8 mouse cellular contexts compared by ENCODE assay signal in genomic region chr8:58912196-58912839, GRCm38 (mm10). TPM values are rescaled to one million over a fixed set of nuclear protein-coding genes. Genes with fewer than 3 reads are reported as not detected.
A peak's percentile ranks its signal among the peaks of the same experiment; 100 is the strongest.
DNase-seq lines count a peak whose midpoint lies in the region; ATAC-seq and TF ChIP-seq lines count a peak whose summit lies in the region.

Gene Galntl6, minus strand, starts transcription at chr8:58912640.

- ATAC-seq in monocyte, adult 5-6 weeks (replicated peaks; ENCODE audit: insufficient number of reproducible peaks, low FRiP score, low TSS enrichment, poor library complexity, severe bottlenecking), result no peak
- no peak for ATAC-seq in granulocyte monocyte progenitor cell, adult 5-6 weeks (replicated peaks; ENCODE audit: poor library complexity, severe bottlenecking)

- H3K36me3 ChIP-seq in kidney, adult 2 months (ENCODE audit: control insufficient read depth, insufficient read depth, low read length), result no peaks in the 10 kb centered on the region
- no peaks in the 10 kb centered on the region for H3K36me3 ChIP-seq in myocyte (ENCODE audit: control insufficient read depth, insufficient read depth)

- WGBS in kidney, adult 2 months, result 1% methylated on average over 37 of the region's 37 CpGs

- H3K79me2 ChIP-seq in myocyte (ENCODE audit: control insufficient read depth, insufficient read depth), result no peaks in the 10 kb centered on the region

- DNase-seq in kidney, adult 2 months, result no peak
- DNase-seq in kidney, adult 11 months, result no peak
- DNase-seq in cerebellum, adult 9-11 months, result peak; percentile 15
- DNase-seq in frontal cortex, postnatal 14 days (ENCODE audit: low spot score in 2 of 2), result peak; percentile 18 to 52
- peak; percentile 22 to 49 for DNase-seq in left cerebral cortex, adult 9 months (ENCODE audit: low spot score in 2 of 2)

- TF ChIP-seq POLR2A in kidney, adult 2 months (IDR thresholded peaks at IDR 0.05; ENCODE audit: low read depth, low read length), result no peak
- no peak for TF ChIP-seq POLR2A in myocyte (IDR thresholded peaks at IDR 0.05; ENCODE audit: insufficient read length, low read depth)

- H3ac ChIP-seq in myocyte (ENCODE audit: control insufficient read depth, insufficient read length), result no peak within 1 kb of the TSS

- peak within 1 kb of the TSS; percentile 61 for H3K4me2 ChIP-seq in myocyte (ENCODE audit: low read depth)

- H3K27me3 ChIP-seq in kidney, adult 2 months (replicated peaks; ENCODE audit: control insufficient read depth, insufficient read depth, low read length), result no peaks in the 10 kb centered on the region; the same call in 1 of the 2 replicates
- no peaks in the 10 kb centered on the region for H3K27me3 ChIP-seq in myocyte (ENCODE audit: control insufficient read depth, insufficient read depth, insufficient read length)

- no peak for TF ChIP-seq CTCF in kidney, adult 2 months (conservative IDR thresholded peaks at IDR 0.05; ENCODE audit: insufficient read depth, insufficient read length, low read depth, low read length)

- H3K27ac ChIP-seq in kidney, adult 2 months (ENCODE audit: insufficient read depth, low read depth, low read length), result no peak within 1 kb of the TSS

- H3K4me1 ChIP-seq in kidney, adult 2 months (ENCODE audit: control insufficient read depth, insufficient read depth, low read length), result no peaks in the 10 kb centered on the region

- peak within 1 kb of the TSS; percentile 12; the same call in 1 of the 2 replicates for H3K4me3 ChIP-seq in kidney, adult 2 months (ENCODE audit: insufficient read depth, low read depth, low read length)
- H3K4me3 ChIP-seq in myocyte, result peak within 1 kb of the TSS; percentile 20

TF ChIP-seq in myocyte, 11 proteins besides CTCF, POLR2A, EP300 and RAD21:
- TF ChIP-seq POLR2AphosphoS2 (IDR thresholded peaks at IDR 0.05; ENCODE audit: insufficient read length, low read depth), result no peak
- TF ChIP-seq E2F4 (IDR thresholded peaks at IDR 0.05; ENCODE audit: insufficient read depth), result no peak
- TF ChIP-seq TCF12 (IDR thresholded peaks at IDR 0.05; ENCODE audit: insufficient read depth, poor library complexity, severe bottlenecking), result no peak
- TF ChIP-seq CEBPB (IDR thresholded peaks at IDR 0.05; ENCODE audit: insufficient read depth, poor library complexity, severe bottlenecking), result no peak
- TF ChIP-seq MAX (IDR thresholded peaks at IDR 0.05; ENCODE audit: low read depth), result no peak
- TF ChIP-seq USF1 (IDR thresholded peaks at IDR 0.05; ENCODE audit: low read depth), result no peak
- no peak for TF ChIP-seq TCF3 (IDR thresholded peaks at IDR 0.05; ENCODE audit: insufficient read length, low read depth)
- TF ChIP-seq SRF (IDR thresholded peaks at IDR 0.05; ENCODE audit: control insufficient read depth, insufficient read length, low read depth), result no peak
- no peak for TF ChIP-seq REST (IDR thresholded peaks at IDR 0.05; ENCODE audit: insufficient read depth, insufficient read length)
- TF ChIP-seq MYOG (IDR thresholded peaks at IDR 0.05; ENCODE audit: control insufficient read depth in 1 of 3, insufficient read depth in 1 of 3, insufficient read length in 2 of 3, low read depth in 2 of 3), result no peak
- no peak for TF ChIP-seq MYOD1 (IDR thresholded peaks at IDR 0.05; ENCODE audit: control insufficient read depth in 1 of 3, insufficient read length in 2 of 3, low read depth in 2 of 3)

RNA-seq across cellular contexts. Expression of gene Galntl6, which starts in this region (rescaled TPM):
- not detected in 2 replicates for polyA plus RNA-seq in kidney, adult 2 months (2012; rRNA removed)
- polyA plus RNA-seq in myocyte (2012; fragmentation: generic; extraction: Trizol), result not detected
- not detected in 3 replicates for total RNA-seq in monocyte, adult 5-6 weeks (2017)
- not detected in 2 replicates for total RNA-seq in granulocyte monocyte progenitor cell, adult 5-6 weeks (2014; fragmentation: Nextera tagmentation)
- not detected in 2 replicates for total RNA-seq in granulocyte monocyte progenitor cell, adult 5-6 weeks (2017)

Comparison
In these comparisons a context has a peak if more than half of its experiments do, and no peak if none do; other contexts are left out.
1. DNase-seq: peak in cerebellum, adult 9-11 months (single experiment), frontal cortex, postnatal 14 days (2 of 2) and left cerebral cortex, adult 9 months (2 of 2); none in kidney, adult 2 months (single experiment) and kidney, adult 11 months (single experiment).